Mouse (Mus musculus) adrenal gland, adult (tissue): ENCODE measurements around the gene Ncaph2.

Experiments used
- DNase-seq, 2 experiments: peaks; one replicate each; pipeline ENCODE4 v3.0.0; 2022 to 2023; ENCODE audit warnings: low spot score in 1 of 2; ENCODE audit not compliant: inconsistent age in 2 of 2

The Ncaph2 gene

DNA sequence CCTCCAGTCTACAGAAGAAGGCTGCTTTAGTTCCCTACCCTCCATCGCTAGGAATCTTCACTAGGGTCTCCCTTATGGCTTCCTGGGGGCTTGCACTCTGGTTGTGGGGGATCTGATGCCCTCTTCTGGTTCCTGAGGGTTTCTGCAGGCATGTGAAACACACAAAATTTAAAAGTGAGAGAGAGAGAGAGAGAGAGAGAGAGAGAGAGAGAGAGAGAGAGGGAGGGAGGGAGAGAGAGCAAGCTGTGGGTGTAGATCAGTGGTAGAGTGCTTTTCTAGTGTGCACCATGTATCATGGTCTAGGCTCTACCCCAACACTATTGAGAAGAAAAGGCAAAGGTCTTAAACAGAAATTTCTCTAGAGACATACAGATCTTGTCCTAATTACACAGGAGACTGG, 13.8 kb upstream of the Ncaph2 start:
- no peak for DNase-seq

DNA sequence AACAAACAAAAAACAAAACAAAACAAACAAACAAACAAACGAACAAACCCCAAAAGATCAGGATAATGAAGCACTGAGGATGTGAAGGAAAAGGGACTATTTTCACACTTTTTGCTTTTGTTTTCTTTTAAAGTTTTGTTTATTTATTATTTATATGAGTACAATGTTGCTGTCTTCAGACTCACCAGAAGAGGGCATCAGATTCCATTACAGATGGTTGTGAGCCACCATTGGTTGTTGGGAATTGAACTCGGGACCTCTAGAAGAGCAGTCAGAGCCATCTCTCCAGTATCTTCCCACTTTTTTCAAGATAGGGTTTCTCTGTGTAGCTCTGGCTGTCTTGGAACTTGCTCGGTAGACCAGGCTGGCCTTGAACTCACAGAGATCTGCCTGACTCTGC, 12.2 kb upstream of the Ncaph2 start:
- DNase-seq = no peak

DNA sequence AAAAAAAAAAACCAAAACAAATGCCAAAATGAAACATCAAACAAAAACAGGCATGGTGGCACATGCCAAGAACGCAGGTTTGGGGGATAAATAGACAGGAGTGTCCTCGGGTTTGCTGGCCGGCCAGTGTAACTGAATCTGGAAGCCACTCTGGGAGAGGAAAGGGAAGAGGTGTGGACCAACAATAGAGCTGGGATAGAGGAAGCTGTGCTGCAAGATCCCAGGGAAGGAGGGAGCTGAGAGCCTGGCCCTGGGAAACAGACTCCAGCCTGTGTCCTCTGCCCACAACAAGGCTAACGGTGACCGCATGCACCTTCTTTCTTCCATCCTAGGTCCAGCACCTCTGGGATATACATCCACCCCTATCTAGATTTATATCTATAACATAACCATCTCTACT, 5.1 kb upstream of the Ncaph2 start:
- no peak for DNase-seq

- no peak for DNase-seq
These were observed 4.2 kb upstream of the Ncaph2 start for GRCm38 (mm10) chr15:89351302-89351701.

DNA sequence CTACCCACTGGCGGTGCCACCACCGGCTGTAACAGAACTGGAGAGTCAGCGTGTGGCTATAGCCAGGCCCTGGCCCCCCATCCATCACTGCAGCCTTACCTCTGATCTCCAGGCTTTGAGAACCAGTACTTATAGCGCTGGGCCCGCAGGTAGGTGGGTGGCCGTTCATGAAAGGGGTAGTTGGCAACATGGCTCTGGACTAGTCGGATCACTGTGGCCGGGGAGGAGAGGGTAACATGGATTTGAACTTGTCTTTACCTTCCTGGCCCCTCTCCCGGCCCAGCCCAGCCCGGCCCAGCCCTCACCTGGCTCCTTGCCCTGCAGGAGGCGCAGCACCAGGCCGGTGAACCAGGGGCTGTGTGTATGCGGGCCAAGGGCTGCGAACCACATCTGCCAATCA, 3.5 kb upstream of the Ncaph2 start:
- no peak for DNase-seq

- DNase-seq = peak in 1 of 2 experiments; percentile 26
These were observed 2.7 kb upstream of the Ncaph2 start for GRCm38 (mm10) chr15:89352795-89353194.

DNA sequence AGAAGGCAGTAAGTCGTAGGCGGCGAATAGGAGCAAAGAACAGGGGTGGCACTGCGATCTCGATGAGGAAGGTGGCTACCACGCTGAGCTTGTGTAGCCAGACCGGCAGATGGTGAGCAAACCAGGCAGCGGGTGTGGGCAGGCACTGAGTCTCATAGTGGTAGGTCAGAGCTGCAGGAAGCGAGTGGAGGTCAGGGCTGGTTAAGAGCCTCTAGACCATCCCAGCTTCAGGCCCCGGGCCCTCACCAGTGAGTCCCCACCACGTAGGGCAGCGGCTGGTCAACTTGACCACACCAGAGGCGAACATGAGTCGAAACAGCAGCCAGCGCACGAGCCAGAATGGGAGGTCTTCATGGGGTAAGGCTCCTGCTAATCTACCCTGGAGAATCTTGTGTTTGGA, 1.7 kb upstream of the Ncaph2 start:
- peak in 1 of 2 experiments; percentile 26 for DNase-seq

DNA sequence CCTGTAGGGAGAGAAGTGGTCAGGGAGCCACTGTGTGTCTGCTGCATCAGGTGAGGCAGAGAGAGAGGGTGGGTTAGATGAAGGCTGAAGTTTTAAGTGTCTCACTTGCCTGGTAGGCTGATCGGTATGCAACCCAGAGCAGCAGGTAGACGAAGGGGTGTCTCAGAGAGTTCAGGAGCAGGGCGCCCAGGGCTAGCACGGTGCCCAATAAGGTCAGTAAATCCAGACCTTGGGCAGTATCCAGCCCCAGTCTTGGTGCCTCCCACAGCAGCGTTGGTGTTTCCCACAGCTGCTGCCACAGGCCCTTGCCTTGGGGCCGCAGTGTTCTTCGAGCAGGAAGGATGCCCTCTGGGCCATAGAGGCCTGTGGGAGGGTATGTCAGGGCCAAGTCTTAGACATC, 1.1 kb upstream of the Ncaph2 start:
- DNase-seq = no peak

DNA sequence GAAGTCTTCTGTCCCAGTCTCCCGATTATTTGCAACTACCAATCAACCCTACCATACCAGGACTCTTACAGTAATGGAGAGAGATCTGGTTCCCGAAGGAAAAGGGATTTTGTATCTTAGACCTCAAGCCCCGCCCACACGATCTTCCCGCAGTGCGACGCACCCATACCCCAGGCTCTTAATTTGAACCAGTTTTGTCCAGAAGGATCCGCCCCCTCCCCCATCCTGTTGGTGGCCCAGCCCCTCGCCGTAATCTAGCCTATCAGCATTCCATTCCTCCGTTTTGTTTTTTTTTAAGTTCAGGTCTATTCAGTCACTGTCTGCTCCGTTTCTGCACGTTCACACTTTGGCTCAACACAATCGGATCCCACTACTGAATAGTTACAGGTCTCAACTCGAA, 853 bp downstream of the Ncaph2 start:
- DNase-seq = peak; percentile 61 to 81

- DNase-seq = no peak
These were observed 3.3 kb downstream of the Ncaph2 start for GRCm38 (mm10) chr15:89358784-89359183.

DNA sequence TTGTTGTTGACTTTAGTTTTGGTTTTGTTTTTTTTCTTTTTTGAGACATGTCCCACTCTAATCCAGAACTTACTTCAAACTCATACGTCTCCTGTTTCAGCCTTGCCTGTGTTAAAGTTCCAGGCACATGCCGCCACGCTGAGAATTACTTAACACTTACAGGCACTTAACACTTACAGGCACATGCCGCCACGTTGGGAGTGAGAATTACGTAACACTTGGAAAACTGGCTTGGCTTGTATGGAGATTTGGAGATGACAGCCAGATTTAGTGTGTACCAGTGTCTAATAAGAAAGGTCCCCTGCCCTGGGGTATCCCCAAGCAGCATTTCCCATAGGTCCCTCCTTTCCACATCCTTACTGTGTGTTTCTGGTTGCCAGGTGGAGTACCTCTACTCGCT, 7.5 kb downstream of the Ncaph2 start:
- peak in 1 of 2 experiments; percentile 30 for DNase-seq

DNA sequence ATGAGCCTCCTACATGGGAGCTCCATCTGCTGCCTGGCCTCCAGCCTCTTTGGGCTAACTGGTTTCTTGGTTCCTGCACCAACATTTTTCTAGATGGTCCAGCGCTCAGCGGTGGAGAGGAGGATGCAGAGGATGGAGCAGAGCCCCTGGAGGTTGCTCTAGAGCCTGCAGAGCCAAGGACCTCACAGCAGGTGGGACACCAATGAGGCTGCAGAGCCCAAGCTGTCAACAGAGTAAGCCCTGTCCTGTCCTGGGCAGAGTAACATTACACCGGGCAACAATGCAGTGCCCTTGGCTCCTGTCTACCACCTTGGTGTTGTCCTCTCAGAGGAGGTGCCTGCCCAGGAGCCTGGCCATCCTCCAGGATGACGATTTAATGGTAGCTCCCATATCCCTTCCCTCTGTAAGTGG, 9.6 kb downstream of the Ncaph2 start:
- no peak for DNase-seq

DNA sequence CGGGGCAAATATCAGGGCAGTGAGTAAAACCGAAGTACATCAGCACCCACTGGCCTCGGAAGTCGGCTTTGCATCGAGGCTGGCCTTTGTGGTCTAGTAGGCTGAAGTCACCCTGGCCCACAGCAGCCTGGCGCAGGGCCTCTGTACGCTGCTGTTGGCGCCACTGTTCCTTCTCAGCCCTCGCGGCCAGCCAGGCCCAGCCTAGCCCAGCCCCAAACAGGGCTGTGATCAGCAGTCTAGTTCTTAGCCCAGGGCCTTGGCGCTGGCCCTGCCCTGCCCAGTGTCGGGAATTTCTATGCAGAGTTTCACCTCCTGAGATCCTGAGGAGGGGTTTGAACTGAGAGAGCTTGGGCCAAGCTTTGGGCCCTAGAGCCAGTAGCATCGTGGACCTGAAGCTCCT, 16.5 kb downstream of the Ncaph2 start:
- DNase-seq = peak in 1 of 2 experiments; percentile 29

DNA sequence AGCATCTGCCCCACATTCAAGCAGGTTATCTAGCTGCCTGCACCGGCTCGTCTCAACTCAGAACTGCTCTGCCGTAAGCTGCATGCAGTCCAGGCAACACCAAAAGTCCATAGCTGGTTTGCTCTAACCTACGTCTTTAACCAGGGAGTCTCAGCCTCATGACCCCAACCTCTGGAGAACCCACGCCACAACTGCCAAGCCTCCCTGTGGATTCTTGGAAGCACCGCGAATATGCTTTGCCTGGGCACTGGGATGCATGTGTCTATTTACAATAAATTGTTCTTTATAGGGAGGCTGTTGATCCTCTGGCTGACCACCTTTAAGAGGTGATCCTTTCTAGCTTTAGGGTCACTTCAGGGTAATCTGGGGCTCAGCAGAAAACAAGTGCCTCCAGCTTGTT, 17.0 kb downstream of the Ncaph2 start:
- DNase-seq = peak in 1 of 2 experiments; percentile 54

- DNase-seq = peak; percentile 91 to 96
These were observed 17.7 kb downstream of the Ncaph2 start for GRCm38 (mm10) chr15:89373027-89373761.

DNA sequence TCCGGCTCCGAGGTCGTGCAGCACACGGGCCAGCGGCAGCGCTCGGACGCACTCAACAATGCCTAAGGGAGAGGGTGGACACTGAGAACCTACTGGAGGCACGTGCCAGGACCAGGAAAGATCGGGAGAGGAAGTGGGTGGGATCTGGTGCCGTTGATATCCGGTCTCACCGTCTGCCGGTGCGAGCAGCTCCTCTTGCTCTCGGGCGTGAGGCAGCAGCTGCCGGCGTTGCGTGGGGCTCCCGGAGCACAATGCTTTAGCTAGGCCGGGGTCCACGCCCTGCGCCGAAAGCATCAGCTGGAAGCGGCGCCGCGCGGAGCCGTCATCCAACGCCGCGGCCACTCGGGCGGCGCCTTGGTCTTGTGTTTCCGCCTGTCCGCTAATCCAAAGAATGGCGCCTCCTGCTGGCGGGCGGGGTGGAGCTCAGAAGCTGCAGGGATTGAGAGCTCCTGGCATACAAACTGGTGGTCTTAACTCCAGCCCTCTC, 18.3 kb downstream of the Ncaph2 start, which contains the start of gene Sco2:
Gene Sco2, minus strand, starts transcription at position 85 of the 487 bp plus-strand sequence.
- DNase-seq = peak; percentile 92 to 98

DNA sequence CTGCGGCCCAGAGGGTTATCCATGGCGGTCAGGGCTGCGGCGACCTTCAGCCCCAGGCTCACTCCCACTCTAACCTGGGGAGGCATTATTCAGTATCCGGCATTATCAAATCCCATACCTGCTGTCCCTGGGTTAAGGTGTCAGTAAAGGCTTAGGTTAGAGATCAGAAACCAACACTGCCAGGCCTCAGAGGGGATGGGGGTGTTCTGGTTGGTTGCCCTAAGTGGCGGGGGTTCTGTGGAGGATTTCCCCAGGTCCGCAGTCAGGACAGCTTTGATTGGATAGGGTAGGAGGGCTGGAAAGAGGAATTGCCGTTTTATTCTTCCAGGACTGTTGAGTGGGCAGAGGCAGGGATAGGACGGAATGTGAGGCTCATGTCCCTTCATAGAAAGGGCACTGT, 18.8 kb downstream of the Ncaph2 start:
- no peak for DNase-seq

- peak in 1 of 2 experiments; percentile 36 for DNase-seq
These were observed 19.4 kb downstream of the Ncaph2 start for GRCm38 (mm10) chr15:89374801-89375534.

DNA sequence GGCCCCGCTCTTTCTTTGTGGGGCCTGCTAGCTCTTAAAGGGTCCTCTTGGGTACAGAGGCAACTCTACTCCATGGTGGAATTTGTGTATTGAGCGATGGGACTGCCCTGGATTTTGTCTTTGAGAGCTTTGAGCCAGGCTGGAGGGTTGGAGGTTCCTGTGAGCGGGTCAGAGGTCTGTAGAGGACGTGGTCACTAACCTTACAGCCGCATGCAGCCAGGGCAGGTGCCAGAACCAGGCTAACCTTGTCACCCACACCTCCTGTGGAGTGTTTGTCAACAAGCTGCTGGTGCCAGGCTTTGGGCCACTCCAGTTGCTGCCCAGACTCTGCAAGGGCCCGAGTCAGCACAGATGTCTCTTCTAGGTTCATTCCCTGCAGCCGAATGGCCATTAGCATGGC, 20.5 kb downstream of the Ncaph2 start:
- peak in 1 of 2 experiments; percentile 20 for DNase-seq

- peak in 1 of 2 experiments; percentile 24 for DNase-seq
These were observed 21.4 kb downstream of the Ncaph2 start, which contains the start of gene Tymp for GRCm38 (mm10) chr15:89376957-89377356. Gene Tymp (minus strand): TSS chr15:89377039.

- peak in 1 of 2 experiments; percentile 19 for DNase-seq
These were observed 21.8 kb downstream of the Ncaph2 start for GRCm38 (mm10) chr15:89377362-89377761.
